Comparison of ENCODE assay signal across 10 mouse cellular contexts in the genomic region with DNA sequence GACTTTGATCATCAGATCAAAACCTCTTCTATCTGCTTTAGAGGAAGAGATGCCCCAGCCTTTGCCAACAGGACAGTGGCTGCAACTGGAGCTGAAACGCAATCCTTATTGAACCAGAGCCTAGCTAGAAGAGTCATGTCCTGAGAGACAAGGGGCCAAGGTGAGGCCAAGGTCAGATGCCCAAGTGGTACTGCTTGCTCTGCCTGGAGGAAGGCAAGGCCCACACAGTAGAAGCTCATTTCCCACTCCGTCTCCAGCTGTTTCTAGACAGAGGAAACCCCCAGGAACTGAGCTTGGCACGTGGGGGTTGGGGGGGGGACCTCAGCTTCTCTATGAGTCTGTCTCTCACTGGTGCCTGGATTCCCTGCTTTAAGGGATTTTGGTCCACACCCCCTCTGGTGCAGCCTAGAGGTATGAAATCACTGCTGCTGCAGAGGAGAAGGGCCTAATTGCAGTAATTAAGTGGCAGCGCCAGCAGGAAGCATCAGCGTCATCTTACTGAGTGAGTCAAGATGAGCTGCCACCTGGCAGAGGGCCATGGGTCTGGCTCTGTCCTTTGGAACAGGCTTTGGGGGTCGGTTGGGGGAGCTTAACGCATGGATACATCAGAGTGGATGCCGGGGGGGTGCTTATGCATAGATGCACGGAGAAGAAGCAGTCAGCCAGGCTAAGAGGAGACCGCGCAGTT.
DNase-seq lines count a peak whose midpoint lies in the region; ATAC-seq lines count a peak whose summit lies in the region.
"Had no signal": no experiment of that assay in that cellular context is flagged by ENCODE, and none has a peak within 500 bp of the region (broad histone marks: within the 10 kb centered on the region; RNA-seq: fewer than 3 reads in every experiment).

No protein-coding gene starts in this region.

- H3K27me3 ChIP-seq in heart, embryonic 13.5 days (replicated peaks): no peaks in the 10 kb centered on the region
- H3K27me3 ChIP-seq in embryonic facial prominence, embryonic 12.5 days: no peaks in the 10 kb centered on the region
- H3K27me3 ChIP-seq in limb, embryonic 10.5 days (ENCODE audit: low read depth, poor library complexity, severe bottlenecking): no peaks in the 10 kb centered on the region

- intact Hi-C loops in heart, postnatal 36 days (cut with DNase I): no loop called here

- no peak overlapping the region for H3K4me2 ChIP-seq in heart, embryonic 13.5 days
- no peak overlapping the region; the same call in 1 of the 2 replicates for H3K4me2 ChIP-seq in embryonic facial prominence, embryonic 12.5 days (replicated peaks)
- H3K4me2 ChIP-seq: liver, embryonic 13.5 days had no signal

- peaks cover 26% of the 10 kb centered on the region for H3K36me3 ChIP-seq in heart, embryonic 13.5 days
- H3K36me3 ChIP-seq in embryonic facial prominence, embryonic 12.5 days: peaks cover 12% of the 10 kb centered on the region
- H3K36me3 ChIP-seq in limb, embryonic 10.5 days: peaks cover 57% of the 10 kb centered on the region
- H3K36me3 ChIP-seq: liver, embryonic 13.5 days had no signal

- H3K9me3 ChIP-seq in heart, embryonic 13.5 days: no peaks in the 10 kb centered on the region
- H3K9me3 ChIP-seq in embryonic facial prominence, embryonic 12.5 days: no peaks in the 10 kb centered on the region
- no peaks in the 10 kb centered on the region for H3K9me3 ChIP-seq in limb, embryonic 10.5 days (replicated peaks)
- H3K9me3 ChIP-seq: liver, embryonic 13.5 days had no signal

- no peak; the same call in 1 of the 2 replicates for ATAC-seq in heart, embryonic 13.5 days (ENCODE audit: extremely low read depth, insufficient number of reproducible peaks, low FRiP score, low TSS enrichment)
- ATAC-seq in embryonic facial prominence, embryonic 12.5 days (ENCODE audit: insufficient number of reproducible peaks, insufficient read depth, low FRiP score, low TSS enrichment): no peak
- no peak for ATAC-seq in erythroblast, adult 5-6 weeks (replicated peaks; ENCODE audit: low FRiP score, poor library complexity, severe bottlenecking)

- H3K4me1 ChIP-seq in heart, embryonic 13.5 days: peaks cover 58% of the 10 kb centered on the region
- peaks cover 55% of the 10 kb centered on the region for H3K4me1 ChIP-seq in embryonic facial prominence, embryonic 12.5 days
- H3K4me1 ChIP-seq in limb, embryonic 10.5 days: peaks cover 76% of the 10 kb centered on the region

- H3K4me3 ChIP-seq in heart, embryonic 13.5 days: no peak overlapping the region
- no peak overlapping the region for H3K4me3 ChIP-seq in embryonic facial prominence, embryonic 12.5 days
- H3K4me3 ChIP-seq in limb, embryonic 10.5 days: no peak overlapping the region
- H3K4me3 ChIP-seq: liver, embryonic 13.5 days had no signal

- WGBS in heart, embryonic 13.5 days: 48% methylated on average over 11 of the region's 11 CpGs
- 35% methylated on average over 11 of the region's 11 CpGs for WGBS in embryonic facial prominence, embryonic 12.5 days
- 50% methylated on average over 11 of the region's 11 CpGs for WGBS in limb, embryonic 10.5 days

- H3K27ac ChIP-seq in heart, embryonic 13.5 days (replicated peaks): peak overlapping the region; percentile 62
- H3K27ac ChIP-seq in embryonic facial prominence, embryonic 12.5 days: peak overlapping the region; percentile 78
- H3K27ac ChIP-seq in limb, embryonic 10.5 days: peak overlapping the region; percentile 0
- H3K27ac ChIP-seq: liver, embryonic 13.5 days had no signal

- DNase-seq in heart, postnatal 36 days: no peak
- peak; percentile 72 for DNase-seq in 3T3-L1 (ENCODE audit: low read depth, low spot score)
- DNase-seq in limb, embryonic 10.5 days (ENCODE audit: low spot score): no peak
- DNase-seq in frontal cortex, postnatal 14 days (ENCODE audit: low spot score in 2 of 2): no peak
- no peak for DNase-seq in urinary bladder, postnatal 36 days (ENCODE audit: low spot score in 2 of 2)
- DNase-seq: liver, embryonic 13.5 days; thymus, postnatal 4 days had no signal

- H3K9ac ChIP-seq in heart, embryonic 13.5 days: peak overlapping the region; percentile 19
- no peak overlapping the region for H3K9ac ChIP-seq in embryonic facial prominence, embryonic 12.5 days
- H3K9ac ChIP-seq: liver, embryonic 13.5 days had no signal

Comparison
In these comparisons a context has a peak if more than half of its experiments do, and no peak if none do; other contexts are left out.
1. H3K27ac ChIP-seq: peak in every context shown above with its lines; median percentile 78 in embryonic facial prominence, embryonic 12.5 days; 62 in heart, embryonic 13.5 days; 0 in limb, embryonic 10.5 days.